In genomic region chr17:50574161-50574560, GRCm38 (mm10) we compare ENCODE assay signal across 11 mouse cellular contexts.
DNase-seq lines count a peak whose midpoint lies in the region; ATAC-seq and TF ChIP-seq lines count a peak whose summit lies in the region.
"Had no signal": no experiment of that assay in that cellular context is flagged by ENCODE, and none has a peak within 500 bp of the region (broad histone marks: within the 10 kb centered on the region; RNA-seq: fewer than 3 reads in every experiment).

No protein-coding gene starts in this region.

- no peaks in the 10 kb centered on the region for H3K27me3 ChIP-seq in kidney, adult 2 months (replicated peaks; ENCODE audit: control insufficient read depth, insufficient read depth, low read length)
- H3K27me3 ChIP-seq: hindbrain, embryonic 13.5 days had no signal

- no peaks in the 10 kb centered on the region for H3K4me1 ChIP-seq in kidney, adult 2 months (ENCODE audit: control insufficient read depth, insufficient read depth, low read length)
- H3K4me1 ChIP-seq: hindbrain, embryonic 13.5 days had no signal

- 90% methylated on average over 12 of the region's 12 CpGs for WGBS in kidney, adult 2 months

- TF ChIP-seq POLR2A in kidney, adult 2 months (IDR thresholded peaks at IDR 0.05; ENCODE audit: low read depth, low read length) = no peak

- ATAC-seq in megakaryocyte, adult 5-6 weeks (ENCODE audit: poor library complexity, severe bottlenecking) = peak; percentile 58

- peak; percentile 16 to 23 for DNase-seq in kidney, postnatal 4 days
- no peak for DNase-seq in kidney, postnatal 14 days
- DNase-seq in 416B (ENCODE audit: low read depth) = peak; percentile 35
- peak; percentile 51 for DNase-seq in Muller cell, postnatal 12 days (ENCODE audit: inconsistent ontology term)
- no peak for DNase-seq in right cerebral cortex, postnatal 25 days
- no peak for DNase-seq in kidney, adult 2 months
- no peak for DNase-seq in retina, postnatal 1 day
- DNase-seq: layer of hippocampus, postnatal 36 days; lung, postnatal 36 days had no signal

- H3K4me3 ChIP-seq in kidney, adult 2 months (ENCODE audit: insufficient read depth, low read depth, low read length) = no peak overlapping the region
- H3K4me3 ChIP-seq: hindbrain, embryonic 13.5 days had no signal

- no peak overlapping the region for H3K27ac ChIP-seq in kidney, adult 2 months (ENCODE audit: insufficient read depth, low read depth, low read length)
- H3K27ac ChIP-seq: hindbrain, embryonic 13.5 days had no signal

- H3K36me3 ChIP-seq in kidney, adult 2 months (ENCODE audit: control insufficient read depth, insufficient read depth, low read length) = no peaks in the 10 kb centered on the region
- H3K36me3 ChIP-seq: hindbrain, embryonic 13.5 days had no signal

- no peak for TF ChIP-seq CTCF in kidney, adult 2 months (conservative IDR thresholded peaks at IDR 0.05; ENCODE audit: insufficient read depth, insufficient read length, low read depth, low read length)

Comparison
In these comparisons a context has a peak if more than half of its experiments do, and no peak if none do; other contexts are left out.
1. DNase-seq: peak in kidney, postnatal 4 days (2 of 2), 416B (single experiment) and Muller cell, postnatal 12 days (single experiment); none in kidney, postnatal 14 days (single experiment), right cerebral cortex, postnatal 25 days (single experiment), kidney, adult 2 months (single experiment) and retina, postnatal 1 day (single experiment).